Mouse (Mus musculus) 3134 (cell line): ENCODE results near the gene Cstf3.

Experiments
- DNase-seq: peaks from one replicate; pipeline ENCODE4 v3.0.0-alpha.2; 2011; ENCODE audit warnings: low spot score; ENCODE audit not compliant: insufficient read length; ENCODE audit errors: extremely low read depth

The Cstf3 gene

GRCm38 (mm10) chr2:104710670-104711370 is 120.5 kb downstream of the Cstf3 start:
- no peak for DNase-seq

- DNase-seq, result peak; percentile 71
Observed at GRCm38 (mm10) chr2:104711585-104712485, 121.5 kb downstream of the Cstf3 start, which contains the start of gene Tcp11l1. TSS of gene Tcp11l1 (minus strand) at chr2:104712169.

GRCm38 (mm10) chr2:104712486-104712809 is 122.1 kb downstream of the Cstf3 start:
- no peak for DNase-seq

GRCm38 (mm10) chr2:104714254-104714691 is 124.0 kb downstream of the Cstf3 start:
- no peak for DNase-seq
